Mouse (Mus musculus): Measurements from ENCODE around the gene Egln2.

Gene Egln2

DNA sequence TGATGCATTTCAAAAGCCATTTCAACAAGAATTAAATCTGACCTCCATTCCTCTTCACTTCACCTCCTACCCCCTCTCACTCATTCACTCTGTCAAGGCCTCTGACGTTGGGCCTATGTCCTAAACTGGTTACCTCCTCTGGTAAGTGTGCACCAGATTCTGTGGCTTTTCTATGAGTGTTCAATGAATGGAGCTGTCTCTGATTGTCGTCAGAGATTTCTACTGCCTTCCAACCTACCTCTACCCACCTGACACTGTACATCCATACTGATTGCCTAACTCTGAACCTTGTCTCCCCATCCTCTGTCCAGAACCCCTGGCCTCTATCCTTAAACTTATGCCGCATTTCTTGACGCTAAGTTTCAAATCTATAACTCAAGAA lies 11.3 kb upstream of the Egln2 start:
- no peak for DNase-seq (ENCODE audit: low spot score in 2 of 2)

DNA sequence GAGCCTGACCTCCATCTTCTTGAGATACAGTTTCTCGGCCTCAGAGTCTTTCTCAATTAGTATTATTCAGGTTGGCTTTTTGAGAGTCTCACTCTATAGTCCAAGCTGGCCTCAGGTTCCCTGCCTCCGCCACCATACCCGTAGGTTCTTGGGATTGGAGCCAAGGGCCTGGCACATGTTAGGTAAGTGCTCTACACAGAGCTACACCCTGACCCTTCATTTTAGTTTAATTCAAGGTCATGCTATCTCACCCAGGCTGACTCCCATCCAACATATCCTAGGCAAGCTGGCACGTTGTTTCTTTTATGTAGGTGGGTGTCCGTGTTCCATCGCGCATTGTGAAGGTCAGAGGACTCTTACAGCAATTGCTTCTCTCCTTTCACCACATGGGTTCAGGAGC lies 8.3 kb upstream of the Egln2 start:
- no peak for DNase-seq (ENCODE audit: low spot score in 2 of 2)

DNA sequence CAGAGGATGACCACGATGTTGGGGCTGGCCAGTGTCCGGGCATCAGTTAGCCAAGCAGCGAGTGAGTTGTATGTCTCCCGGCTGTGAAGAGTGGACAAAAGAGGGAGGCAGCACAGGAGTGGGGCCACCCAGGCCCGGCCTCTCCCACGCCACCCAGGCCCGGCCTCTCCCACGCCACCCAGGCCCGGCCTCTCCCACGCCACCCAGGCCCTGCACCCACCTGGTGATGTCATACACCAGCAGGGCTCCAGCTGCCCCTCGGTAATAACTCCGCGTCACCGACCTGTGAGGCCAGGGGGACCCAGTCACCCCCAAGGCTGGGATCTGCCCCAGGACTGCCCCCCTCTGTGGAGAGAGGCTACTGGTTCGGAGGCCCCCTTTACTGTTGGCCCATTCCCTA lies 7.9 kb upstream of the Egln2 start:
- no peak for DNase-seq (ENCODE audit: low spot score in 2 of 2)

DNA sequence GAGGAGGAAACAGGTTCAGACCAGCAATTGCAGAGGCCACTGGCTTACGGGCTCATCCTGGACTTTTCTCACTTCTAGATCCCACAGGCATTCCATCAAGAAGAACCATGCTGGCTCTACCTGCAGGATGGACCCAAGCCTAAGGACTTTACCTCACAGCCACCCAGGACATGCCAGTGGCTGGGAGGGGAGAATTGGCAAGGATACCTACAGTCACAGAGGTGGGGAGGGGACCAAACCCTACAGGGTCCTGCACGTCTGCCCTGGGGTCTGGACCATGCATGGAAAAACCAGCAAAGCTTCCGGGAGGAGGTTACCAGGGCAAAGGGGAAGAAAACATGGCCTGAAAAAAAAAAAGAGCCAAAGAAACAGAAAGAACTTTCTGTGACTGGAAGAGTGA lies 4.4 kb upstream of the Egln2 start:
- no peak for DNase-seq (ENCODE audit: low spot score in 2 of 2)

DNA sequence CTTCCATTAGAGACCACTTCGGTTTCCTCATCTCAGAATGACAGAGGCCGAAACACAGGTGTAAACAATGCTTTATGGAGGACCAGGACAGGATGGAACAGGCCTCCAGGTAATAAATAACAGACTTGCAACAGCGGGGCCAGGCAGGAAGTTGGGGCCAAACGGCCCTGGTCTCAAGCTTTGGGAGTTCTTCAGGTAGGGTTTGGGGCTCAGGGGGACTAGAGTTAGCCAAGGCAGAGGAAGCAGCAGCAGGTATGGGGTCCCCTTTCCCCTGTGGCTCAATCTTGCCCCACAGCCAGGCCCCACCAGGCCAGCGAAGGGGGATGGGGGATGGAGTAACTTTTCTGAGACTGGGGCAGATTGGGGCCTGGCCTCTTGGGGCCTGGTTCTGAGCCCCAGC lies 1.8 kb upstream of the Egln2 start:
- DNase-seq (ENCODE audit: low spot score in 2 of 2), result no peak

DNA sequence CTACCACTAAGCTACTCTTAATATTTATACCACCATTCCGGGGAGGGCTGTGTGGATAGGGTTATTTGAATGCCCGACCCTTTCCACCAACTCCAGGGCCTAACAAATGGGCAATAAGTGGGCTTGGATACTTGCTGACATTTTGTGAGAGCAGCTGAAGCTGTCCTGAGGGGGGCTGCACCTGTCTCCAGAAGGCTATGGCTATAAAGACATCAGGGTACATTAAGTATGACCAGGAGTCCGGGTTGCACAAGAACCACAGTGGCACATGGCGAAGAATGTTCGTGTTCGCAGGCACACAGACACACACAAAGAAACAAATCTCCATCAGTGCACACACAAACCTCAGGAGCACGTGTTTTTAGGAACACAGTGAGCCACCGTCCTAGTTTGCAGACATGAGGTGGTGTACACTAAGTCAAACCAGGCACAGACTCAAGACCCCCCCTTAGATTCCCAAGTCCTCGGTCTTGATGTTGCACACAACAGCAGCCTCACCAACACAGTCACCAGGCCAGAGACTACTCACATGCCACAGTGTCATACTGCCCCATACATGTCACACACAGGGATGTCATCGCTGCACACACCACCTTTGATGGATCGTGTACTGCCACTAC lies 983 bp upstream of the Egln2 start:
- DNase-seq (ENCODE audit: low spot score in 2 of 2), result no peak

DNA sequence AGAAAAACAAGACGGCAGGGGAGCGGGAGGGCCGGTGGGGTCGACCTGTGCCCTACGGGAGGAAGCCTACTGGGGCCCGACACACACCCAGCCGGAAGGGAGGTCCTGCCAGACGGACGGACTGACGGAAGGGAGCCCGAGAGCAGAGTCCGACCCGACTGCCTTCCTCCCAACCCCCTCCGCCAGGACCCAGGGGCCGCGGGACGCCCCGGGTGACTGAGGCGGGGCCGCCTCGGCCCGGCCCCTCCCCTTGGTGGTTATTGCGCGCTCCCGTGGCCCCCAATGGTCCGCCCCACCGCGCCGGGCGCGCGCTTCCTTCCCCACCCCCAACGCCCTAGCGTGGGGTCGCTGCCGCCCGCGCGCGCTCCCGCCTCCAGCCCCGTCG lies 381 bp downstream of the Egln2 start:
- DNase-seq (ENCODE audit: low spot score in 2 of 2), result peak; percentile 65 to 79

DNA sequence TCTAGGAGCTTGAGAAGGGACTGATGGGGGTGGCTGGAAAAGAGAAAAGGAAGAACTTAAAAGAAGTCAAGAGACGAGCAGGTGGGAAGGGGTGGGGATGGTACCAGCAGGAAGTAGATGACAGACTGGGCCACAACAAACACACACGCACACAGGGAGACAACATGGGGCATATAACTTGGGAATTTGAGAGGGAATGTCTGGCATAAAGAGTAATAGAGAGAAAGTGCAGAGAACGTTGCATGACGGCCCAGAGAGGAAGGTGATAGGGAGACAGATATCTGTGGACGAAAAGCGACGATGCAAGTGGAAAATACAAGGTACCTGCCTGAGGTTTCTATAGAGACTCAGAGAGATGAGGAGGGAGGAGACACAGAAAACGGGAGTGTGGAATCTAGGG lies 906 bp downstream of the Egln2 start:
- no peak for DNase-seq (ENCODE audit: low spot score in 2 of 2)

DNA sequence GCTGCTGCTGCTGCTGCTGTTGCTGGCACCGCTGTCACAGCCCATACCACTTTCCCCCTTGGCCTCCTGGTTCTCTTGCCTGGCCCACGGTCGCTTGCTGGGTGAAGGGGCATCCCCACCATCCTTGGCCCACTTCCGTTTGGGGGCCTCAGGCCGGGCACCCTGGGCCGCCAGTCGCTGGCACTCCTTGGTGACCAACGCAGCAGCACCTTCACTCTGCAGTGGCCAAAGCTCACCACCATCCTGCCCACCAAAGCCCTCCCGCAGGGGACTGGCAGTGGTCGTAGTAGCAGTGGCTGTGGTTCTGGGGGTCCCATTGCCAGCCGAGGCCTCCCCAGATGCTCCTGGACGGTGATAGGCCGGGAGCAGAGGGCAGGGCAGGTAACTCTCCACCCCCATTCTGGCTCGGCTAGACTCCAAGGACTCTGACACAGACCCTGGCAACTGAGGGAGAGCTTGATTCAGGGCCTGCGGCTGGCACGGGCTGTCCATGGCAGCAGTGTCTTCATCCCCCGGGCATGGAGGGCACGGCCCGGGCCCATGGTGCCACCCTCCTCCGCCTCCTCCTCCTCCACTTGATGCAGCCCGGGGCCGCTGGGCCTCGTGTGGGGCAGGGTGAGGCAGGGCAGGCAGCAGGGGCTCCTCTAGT lies 1.5 kb downstream of the Egln2 start:
- DNase-seq (ENCODE audit: low spot score in 2 of 2), result no peak

DNA sequence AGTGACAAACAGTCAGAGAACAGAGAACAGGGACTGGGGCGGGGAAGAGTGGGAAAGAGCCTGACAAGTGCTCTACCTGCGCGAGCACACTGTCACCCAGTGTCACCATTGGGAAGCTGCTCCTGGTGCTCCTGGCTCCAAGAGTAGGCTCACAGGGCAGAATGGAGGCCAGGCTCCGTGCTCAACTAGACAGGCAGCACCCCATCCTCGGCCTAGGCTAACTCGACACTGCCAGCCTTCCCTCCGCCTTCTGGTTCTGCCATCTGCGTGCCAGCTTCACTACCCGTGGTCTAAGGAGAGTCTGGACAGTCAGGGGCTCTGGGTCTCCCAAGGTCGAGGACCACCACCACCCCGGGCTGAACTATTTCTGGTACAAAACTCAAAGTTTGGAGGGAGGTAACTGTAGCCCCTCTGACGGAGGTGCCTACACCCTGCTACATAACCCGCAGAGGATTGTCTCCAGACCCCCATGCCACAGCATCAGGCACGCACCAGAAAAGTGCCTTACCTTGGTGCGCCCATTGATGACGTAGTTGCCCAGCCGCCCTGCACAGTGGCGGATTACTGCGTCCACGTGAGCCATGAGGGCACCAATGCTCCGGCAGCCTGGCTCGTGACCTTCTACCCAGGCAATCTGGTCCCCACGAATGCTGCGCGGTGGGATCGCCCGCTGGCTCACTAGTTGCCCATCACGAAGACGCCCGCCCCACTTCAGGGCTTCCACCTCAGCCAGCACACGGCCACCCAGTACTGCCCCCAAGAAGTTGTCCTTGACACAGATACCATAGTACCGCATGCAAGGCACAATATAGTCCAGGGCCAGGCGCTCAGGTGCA lies 2.3 kb downstream of the Egln2 start:
- DNase-seq (ENCODE audit: low spot score in 2 of 2), result no peak

DNA sequence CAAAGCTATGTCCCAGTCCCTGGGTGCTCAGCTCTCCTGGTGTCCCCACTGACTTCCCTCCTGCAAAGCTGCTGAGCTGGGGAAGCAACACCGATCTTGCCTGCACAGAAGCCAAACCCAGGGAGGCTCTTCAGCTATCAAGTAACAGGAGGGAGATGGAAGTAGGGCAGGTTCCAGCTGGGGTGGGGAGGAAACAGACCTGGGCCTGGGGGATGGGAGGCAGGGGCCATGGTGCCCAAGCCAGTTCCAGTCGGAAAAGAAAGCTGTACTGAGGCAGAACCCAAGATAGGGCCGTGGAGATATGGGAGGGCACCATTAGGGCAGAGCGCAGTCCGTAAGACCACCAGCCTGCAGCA lies 3.2 kb downstream of the Egln2 start:
- DNase-seq (ENCODE audit: low spot score in 2 of 2), result no peak

DNA sequence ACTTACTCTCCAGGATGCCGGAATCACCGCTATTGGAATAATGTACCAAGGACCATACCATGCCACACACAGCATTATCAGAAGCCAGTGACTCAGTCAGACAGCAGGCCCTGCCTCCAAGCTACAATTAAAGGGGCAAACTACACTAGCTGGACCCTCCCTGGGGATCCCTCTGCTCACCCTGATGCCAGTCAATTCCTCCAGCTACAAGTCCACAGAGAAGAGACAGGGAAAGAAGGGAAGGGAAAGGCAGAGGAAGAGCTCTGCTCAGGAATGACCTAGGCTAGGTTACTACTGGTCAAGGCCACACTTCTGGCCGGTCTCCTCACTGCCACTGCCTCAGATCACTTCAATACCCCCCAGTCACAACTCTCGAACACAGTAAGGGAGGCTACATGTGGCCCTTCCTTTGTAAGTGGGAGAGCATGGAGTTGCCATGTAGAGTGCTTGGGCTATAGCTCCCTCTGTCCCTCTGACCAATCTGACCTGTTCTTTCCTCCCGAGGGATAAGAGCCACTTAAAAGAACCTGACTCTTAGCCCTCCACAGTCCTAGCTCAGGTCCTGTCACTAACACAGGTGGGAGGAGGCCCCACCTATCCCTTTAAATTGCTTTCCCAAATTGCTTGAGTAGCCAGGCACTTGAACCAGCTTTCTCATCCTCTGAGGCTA lies 3.7 kb downstream of the Egln2 start:
- DNase-seq (ENCODE audit: low spot score in 2 of 2), result no peak

DNA sequence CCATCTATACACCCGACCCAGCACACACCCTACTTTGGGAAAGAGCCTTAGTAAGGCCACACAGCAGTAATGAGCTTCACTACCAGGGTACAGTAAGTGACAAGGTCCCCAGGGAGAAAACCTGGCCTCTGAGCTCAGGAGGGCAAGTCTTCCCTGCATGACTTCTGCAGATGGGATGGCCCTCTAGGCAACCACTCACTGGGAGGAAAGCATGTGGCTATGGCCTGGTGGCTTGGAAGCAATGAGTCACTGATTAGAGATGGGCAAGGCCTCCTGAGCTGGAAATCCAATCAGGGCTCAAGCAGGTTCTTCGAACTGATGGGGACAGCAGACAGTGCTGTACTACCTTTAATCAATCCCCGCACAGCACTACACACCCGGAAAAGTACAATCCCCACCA lies 4.9 kb downstream of the Egln2 start:
- no peak for DNase-seq (ENCODE audit: low spot score in 2 of 2)

DNA sequence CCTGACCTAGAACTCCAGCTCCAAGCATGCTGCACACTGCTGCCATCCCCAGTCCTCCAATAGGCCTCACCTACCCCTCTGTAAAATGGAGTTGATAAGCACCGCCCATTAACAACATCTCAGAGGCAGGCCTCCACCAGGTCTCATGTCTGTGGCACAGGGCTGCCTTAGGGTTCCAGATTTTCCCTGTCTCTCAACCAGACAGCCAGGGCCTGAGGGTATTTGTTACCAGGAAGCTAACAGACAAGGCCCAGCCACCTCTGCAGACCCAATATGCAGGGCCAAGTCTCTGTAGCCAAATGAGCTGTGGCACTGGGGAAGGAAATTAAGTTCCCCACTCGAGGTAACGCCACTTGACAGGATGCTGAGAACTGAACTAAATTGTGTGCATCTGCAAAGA lies 5.7 kb downstream of the Egln2 start:
- no peak for DNase-seq (ENCODE audit: low spot score in 2 of 2)

DNA sequence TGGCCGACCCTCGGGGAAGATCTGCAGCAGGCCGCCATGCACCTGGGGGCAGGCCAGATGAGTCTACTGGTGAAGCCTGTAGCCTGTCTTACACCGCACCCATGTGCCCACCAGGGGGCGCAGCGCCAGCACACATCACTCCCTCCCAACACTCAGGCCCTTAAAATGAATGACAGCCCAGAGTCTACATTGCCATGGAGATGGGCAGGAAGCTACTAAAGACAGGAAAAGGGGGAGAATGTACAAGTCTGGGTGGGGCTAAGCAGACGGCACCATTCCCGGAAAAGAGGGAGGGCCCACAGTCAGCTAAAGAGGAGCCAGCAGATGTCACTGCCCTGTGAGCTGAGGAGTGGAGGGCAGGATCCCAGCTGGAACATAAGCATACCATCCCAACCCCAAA lies 6.7 kb downstream of the Egln2 start:
- DNase-seq (ENCODE audit: low spot score in 2 of 2), result peak; percentile 81 to 90

DNA sequence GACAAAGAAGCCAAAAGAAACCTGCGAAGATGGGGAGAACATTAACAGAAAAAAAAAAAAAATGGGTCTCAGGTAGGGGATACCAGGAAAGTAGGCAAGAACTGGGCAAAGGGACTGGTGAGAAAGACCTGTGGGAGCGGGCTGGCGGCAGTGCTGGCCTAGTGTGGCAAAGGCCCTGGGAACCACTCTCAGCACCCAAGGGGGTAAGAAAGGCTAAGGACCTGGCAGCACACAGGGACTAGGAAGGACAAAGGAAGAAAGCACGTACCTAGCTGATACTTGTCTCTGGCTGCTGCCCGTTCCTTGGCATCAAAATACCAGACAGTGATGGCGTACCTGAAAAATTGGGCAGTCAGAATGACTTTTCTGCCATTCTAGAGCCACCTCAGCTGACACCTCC lies 7.3 kb downstream of the Egln2 start:
- DNase-seq (ENCODE audit: low spot score in 2 of 2), result no peak

DNA sequence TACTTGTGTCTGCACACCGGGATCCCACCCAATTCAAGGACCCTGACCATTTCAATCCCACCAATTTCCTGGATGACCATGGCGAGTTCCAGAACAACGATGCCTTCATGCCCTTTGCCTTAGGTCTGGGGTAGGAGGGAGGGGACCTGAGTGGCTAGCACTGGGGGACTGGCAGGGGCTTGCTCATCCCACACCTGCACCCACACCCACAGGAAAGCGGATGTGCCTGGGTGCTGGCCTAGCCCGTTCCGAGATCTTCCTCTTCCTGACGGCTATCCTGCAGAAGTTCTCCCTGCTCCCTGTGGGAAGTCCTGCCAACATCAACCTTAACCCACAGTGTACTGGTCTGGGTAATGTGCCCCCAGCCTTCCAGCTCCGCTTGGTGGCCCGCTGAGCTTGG lies 8.4 kb downstream of the Egln2 start:
- no peak for DNase-seq (ENCODE audit: low spot score in 2 of 2)

DNA sequence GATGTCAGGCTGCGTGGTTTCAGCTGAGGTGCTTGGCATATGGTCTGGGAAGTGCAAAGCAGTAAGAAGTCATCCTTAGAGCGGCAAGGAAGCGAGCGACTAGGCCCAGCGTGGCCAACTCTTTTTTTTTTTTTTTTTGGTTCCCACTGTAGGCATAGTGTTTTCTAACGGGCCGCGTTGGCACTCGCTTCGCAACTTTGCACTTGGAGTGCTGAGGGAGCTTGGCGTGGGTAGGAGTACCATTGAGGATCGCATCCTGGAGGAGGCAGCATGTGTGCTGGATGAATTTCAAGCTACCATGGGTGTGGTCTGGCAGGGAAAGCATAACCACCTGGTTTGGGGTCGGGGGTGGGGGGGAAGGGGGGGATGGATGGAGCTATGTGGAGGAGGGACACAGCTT lies 10.6 kb downstream of the Egln2 start:
- DNase-seq (ENCODE audit: low spot score in 2 of 2), result no peak

DNA sequence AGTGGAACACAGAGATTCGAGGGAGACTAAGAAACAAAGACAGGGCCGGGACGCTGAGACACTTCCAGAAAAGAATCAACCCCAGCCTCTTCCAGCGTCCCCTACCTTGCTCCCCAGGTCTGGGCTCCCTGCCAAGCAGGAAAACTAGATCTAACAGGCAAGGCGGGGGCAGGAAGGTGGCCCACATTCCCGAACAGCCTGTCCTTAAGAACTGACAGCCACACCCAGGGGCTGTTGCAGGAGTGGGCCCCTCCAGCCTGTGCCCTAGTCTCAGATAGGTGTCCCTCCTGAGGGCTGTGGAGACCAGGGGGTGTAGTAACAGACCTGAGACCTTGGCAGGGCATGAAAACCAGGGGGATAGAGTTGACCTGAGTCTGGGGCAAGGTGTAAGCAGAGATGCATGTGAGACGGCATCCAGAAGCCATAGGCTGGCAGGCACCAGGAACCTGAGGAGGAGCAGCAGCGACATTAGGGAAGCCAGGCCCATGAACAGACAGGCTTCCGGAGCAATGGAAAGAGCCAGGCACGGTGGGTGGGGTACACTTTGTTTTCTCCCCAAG lies 13.3 kb downstream of the Egln2 start, which contains the start of gene Cyp2t4:
TSS of gene Cyp2t4 (plus strand) at position 510 of the 560 bp plus-strand sequence.
- DNase-seq (ENCODE audit: low spot score in 2 of 2), result no peak

DNA sequence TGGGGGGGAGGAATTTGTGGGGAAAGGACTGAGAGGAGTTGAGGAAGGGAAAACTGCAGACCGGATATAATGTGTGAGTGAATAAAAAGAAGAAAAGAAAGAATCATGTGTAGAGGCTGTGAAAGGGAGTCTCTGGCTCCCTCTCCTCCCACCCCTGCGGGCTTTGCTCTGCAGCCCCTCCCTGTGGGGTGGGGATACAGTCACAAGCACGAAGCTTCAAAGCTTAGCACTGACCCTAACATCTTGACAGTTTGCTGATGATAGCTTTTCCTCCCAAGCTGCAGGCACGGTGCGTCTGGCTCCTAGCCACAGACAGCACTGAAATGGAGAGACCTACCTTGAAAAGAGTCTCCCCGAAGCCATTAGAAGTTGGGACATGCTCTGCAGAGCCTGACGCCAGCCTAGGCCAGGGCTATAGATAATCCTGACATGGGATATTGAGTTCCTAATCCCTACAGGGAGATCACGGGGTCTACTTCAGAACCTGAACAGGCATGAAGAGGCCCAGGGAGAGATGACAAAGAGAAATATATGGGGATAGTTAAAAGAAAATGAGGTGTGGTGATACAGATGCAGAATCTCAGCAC lies 30.1 kb downstream of the Egln2 start:
- no peak for DNase-seq (ENCODE audit: low spot score in 2 of 2)

DNA sequence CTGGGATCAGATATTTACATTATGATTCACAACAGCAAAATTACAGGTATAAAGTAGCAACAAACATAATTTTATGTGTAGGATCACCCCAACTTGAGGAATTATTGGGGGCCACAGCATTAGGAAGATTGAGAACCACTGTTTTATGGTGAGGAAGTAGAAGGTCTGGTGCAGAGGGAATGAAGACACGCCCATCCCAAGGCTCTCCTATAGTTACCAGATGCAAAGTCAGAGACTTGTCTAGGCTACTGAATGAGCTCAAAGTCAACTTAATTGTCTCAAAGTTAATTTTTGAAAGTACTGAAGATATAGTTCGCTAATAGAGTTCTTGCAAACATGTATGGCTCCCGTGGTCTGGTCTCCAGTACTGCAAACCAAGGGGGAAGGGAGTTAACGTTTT lies 32.8 kb downstream of the Egln2 start:
- DNase-seq (ENCODE audit: low spot score in 2 of 2), result no peak

DNA sequence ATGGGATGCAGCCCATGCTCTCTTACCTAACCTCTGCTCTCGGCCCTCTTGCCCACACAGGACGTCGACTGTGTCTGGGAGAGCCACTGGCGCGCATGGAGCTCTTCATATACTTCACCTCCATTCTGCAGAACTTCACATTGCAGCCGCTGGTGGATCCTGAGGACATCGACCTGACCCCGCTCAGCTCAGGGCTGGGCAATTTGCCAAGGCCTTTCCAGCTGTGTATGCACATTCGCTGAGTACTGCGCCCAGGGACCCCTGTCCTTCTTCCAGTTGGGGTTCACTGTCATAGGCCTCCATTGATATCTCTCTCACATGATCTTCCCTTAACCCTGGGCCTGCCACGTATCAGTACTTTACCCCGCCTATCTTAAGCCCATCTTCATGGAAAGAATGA lies 33.4 kb downstream of the Egln2 start:
- DNase-seq (ENCODE audit: low spot score in 2 of 2), result no peak
